Mouse (Mus musculus) intestine, embryonic 16.5 days (tissue): ENCODE data around the gene Hspb11. TPM values are rescaled to one million over a fixed set of nuclear protein-coding genes. Genes with fewer than 3 reads are reported as not detected.
A peak's percentile ranks its signal among the peaks of the same experiment; 100 is the strongest.

Experiments
- ATAC-seq: fragments of 200-750 bp; cut with Nextera tagmentation; 2 replicates; pipeline ENCODE4 v1.8.0; 2017; ENCODE audit warnings: moderate TSS enrichment, moderate library complexity
- H3K27ac ChIP-seq: fragments of 300-500 bp; sonication (generic); 2 replicates; pipeline ENCODE4 v1.5.1; 2014; ENCODE audit warnings: mild to moderate bottlenecking, low read length
- H3K27me3 ChIP-seq: fragments of 300-500 bp; sonication (generic); replicated peaks from 2 replicates; pipeline ENCODE4 v1.6.1; 2014; ENCODE audit warnings: low read length, control low read depth, mixed read lengths; ENCODE audit not compliant: control insufficient read depth, insufficient read depth
- H3K36me3 ChIP-seq: fragments of 300-500 bp; sonication (generic); 2 replicates; pipeline ENCODE4 v1.6.1; 2014; ENCODE audit warnings: low read length, control low read depth; ENCODE audit not compliant: control insufficient read depth, insufficient read depth
- H3K4me1 ChIP-seq: fragments of 300-500 bp; sonication (generic); 2 replicates; pipeline ENCODE4 v1.6.1; 2014; ENCODE audit warnings: low read length, control low read depth, mixed read lengths; ENCODE audit not compliant: control insufficient read depth, insufficient read depth
- H3K4me2 ChIP-seq: fragments of 300-500 bp; sonication (generic); 2 replicates; pipeline ENCODE4 v1.6.1; 2014; ENCODE audit warnings: low read depth, low read length, control low read depth
- H3K4me3 ChIP-seq: fragments of 300-500 bp; sonication (generic); 2 replicates; pipeline ENCODE4 v1.5.1; 2014; ENCODE audit warnings: mild to moderate bottlenecking, low read length
- H3K9ac ChIP-seq: fragments of 300-500 bp; sonication (generic); 2 replicates; pipeline ENCODE4 v1.6.1; 2014; ENCODE audit warnings: low read depth, low read length
- H3K9me3 ChIP-seq: fragments of 300-500 bp; sonication (generic); 2 replicates; pipeline ENCODE4 v1.6.1; 2016; ENCODE audit warnings: low read length, control low read depth; ENCODE audit not compliant: control insufficient read depth
- WGBS: fragments of 180-500 bp; shearing (Covaris S2); extraction: QIAGEN DNeasy Blood & Tissue Kit; methylation state at CpG from one replicate; pipeline ENCODE4 v1.1.7; 2014; 5-methylcytosine and 5-hydroxymethylcytosine counted together
- polyA plus RNA-seq: library from polyadenylated mRNA; unstranded; fragments of >200 nt; fragmentation: Nextera tagmentation; extraction: Ambion mirVana; gene quantifications from 2 replicates; pipeline ENCODE4 v1.2.1, GENCODE M21; 2015

Hspb11 gene
- polyA plus RNA-seq, 1 experiment from 2014 or later = 26.7 TPM

GRCm38 (mm10) chr4:107223225-107224204 is 29.9 kb upstream of the Hspb11 start:
- no peak overlapping the region for H3K4me3 ChIP-seq
- no peaks in the 10 kb centered on the region for H3K4me1 ChIP-seq
- no peaks in the 10 kb centered on the region for H3K9me3 ChIP-seq
- no peaks in the 10 kb centered on the region for H3K27me3 ChIP-seq
- H3K27ac ChIP-seq = no peak overlapping the region
- H3K9ac ChIP-seq = no peak overlapping the region
- 70% methylated on average over 11 of the region's 11 CpGs for WGBS
- no peaks in the 10 kb centered on the region for H3K36me3 ChIP-seq
- H3K4me2 ChIP-seq = no peak overlapping the region
- peak; percentile 38 for ATAC-seq

- Histone ChIP-seq H3K27ac (no peak overlapping the region), H3K9ac (no peak overlapping the region), H3K27me3 (no peaks in the 10 kb centered on the region), H3K4me3 (no peak overlapping the region), H3K36me3 (no peaks in the 10 kb centered on the region), H3K4me2 (no peak overlapping the region), H3K9me3 (no peaks in the 10 kb centered on the region), H3K4me1 (no peaks in the 10 kb centered on the region)
- WGBS = 93% methylated on average over 2 of the region's 2 CpGs
- no peak for ATAC-seq
Measured at GRCm38 (mm10) chr4:107226313-107226712, 27.1 kb upstream of the Hspb11 start.

DNA sequence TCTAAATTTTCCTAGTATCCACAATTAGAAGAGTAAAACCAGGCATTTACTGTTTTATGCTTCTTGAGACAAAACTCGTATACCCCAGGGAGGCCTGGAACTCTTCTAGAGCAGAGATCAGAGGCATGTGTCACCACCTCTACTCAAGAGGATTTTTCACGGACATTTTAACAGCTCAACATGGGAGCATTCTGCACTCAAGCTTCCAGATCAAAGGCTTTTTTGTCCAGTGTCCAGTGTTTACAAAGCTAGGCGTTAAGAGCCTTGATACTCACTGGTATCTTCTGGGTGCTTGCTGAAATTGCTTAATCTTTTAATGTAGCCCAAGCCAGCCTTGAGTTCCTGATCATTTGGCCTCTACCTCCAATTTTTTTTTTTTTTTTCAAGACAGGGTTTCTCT is 21.2 kb upstream of the Hspb11 start:
- peaks cover 2% of the 10 kb centered on the region for H3K36me3 ChIP-seq
- WGBS = 55% methylated on average over 3 of the region's 3 CpGs

DNA sequence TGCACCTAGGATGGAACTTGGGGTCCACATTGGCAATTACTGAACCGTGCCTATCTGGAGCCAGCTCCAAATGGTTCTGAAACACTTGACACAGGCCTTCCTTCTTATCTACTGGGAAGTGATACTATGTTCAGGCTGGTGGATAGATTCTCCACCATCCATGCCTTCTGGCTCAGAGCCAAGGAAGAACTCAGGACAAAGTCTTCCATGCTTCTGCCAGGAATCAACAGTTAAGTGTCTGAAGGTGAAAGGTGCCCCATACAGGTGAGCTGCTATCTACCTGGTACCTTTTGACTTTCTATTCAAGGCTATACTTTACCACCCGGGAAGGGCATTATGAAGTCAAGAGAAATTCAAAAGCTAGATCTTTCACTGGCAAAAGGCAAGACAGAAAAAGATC is 15.1 kb upstream of the Hspb11 start:
- H3K27me3 ChIP-seq = no peaks in the 10 kb centered on the region
- no peak overlapping the region for H3K4me2 ChIP-seq
- H3K9ac ChIP-seq = no peak overlapping the region
- no peaks in the 10 kb centered on the region for H3K4me1 ChIP-seq
- no peak overlapping the region for H3K4me3 ChIP-seq
- ATAC-seq = peak; percentile 68
- H3K36me3 ChIP-seq = no peaks in the 10 kb centered on the region; the same call in none of the 2 replicates
- WGBS = 86% methylated on average over 2 of the region's 2 CpGs
- no peak overlapping the region for H3K27ac ChIP-seq
- H3K9me3 ChIP-seq = no peaks in the 10 kb centered on the region

More for the DNA sequence above, 21.2 kb upstream of the Hspb11 start:
- H3K27ac ChIP-seq = no peak overlapping the region
- no peak for ATAC-seq
- no peaks in the 10 kb centered on the region for H3K9me3 ChIP-seq
- H3K9ac ChIP-seq = no peak overlapping the region
- no peak overlapping the region for H3K4me2 ChIP-seq
- H3K4me1 ChIP-seq = no peaks in the 10 kb centered on the region
- H3K4me3 ChIP-seq = no peak overlapping the region
- H3K27me3 ChIP-seq = no peaks in the 10 kb centered on the region

DNA sequence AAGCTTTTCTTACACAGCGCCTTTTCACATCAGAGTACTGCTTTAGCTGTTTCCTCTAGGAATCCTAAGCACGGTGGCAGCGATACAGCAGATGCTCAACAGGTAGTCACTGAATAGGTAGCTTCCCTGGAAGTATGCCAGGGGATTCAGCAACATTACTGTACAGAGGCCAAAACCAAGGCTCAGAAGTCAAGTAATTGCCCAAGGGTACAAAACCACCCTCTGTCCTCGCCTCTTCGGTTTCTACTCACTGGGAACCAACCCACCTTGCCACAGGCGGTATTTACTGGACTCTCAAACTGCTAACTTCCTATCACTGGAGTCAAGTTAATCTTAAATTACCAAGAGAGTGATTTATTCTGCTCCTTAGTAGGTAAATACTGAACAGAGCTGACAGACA is 13.2 kb upstream of the Hspb11 start:
- no peaks in the 10 kb centered on the region for H3K27me3 ChIP-seq
- 96% methylated on average over 6 of the region's 6 CpGs for WGBS
- peaks cover under 1% of the 10 kb centered on the region; the same call in 1 of the 2 replicates for H3K4me1 ChIP-seq
- H3K9me3 ChIP-seq = no peaks in the 10 kb centered on the region
- H3K4me2 ChIP-seq = no peak overlapping the region
- no peaks in the 10 kb centered on the region for H3K36me3 ChIP-seq
- H3K9ac ChIP-seq = no peak overlapping the region
- H3K27ac ChIP-seq = no peak overlapping the region
- ATAC-seq = no peak
- no peak overlapping the region for H3K4me3 ChIP-seq

GRCm38 (mm10) chr4:107243365-107244333 is 9.7 kb upstream of the Hspb11 start:
- Histone ChIP-seq H3K4me2 (no peak overlapping the region), H3K27me3 (no peaks in the 10 kb centered on the region), H3K36me3 (no peaks in the 10 kb centered on the region), H3K4me3 (no peak overlapping the region), H3K9ac (no peak overlapping the region), H3K27ac (no peak overlapping the region), H3K9me3 (no peaks in the 10 kb centered on the region), H3K4me1 (peaks cover 16% of the 10 kb centered on the region)
- no peak for ATAC-seq
- WGBS = 67% methylated on average over 6 of the region's 6 CpGs

DNA sequence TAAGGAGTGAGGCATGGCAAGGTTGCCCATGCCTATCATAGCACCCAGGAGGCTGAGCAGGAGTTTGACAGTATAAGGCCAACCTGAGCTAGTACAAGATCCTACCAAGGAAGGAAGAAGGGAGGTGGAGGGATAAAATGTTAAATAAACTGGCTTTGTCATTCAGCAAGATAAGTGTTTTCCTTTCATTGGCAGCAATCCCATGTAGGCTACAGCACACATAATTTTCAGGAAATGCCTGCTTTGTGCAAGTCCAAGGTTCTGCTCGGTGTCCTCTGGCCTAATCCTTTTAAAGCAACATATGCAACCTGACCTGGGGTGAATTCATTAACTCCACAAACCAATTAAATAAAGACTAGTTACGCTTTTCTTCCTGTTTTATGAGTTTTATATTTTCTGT is 8.0 kb upstream of the Hspb11 start:
- ATAC-seq = no peak; the same call in 1 of the 2 replicates
- Histone ChIP-seq H3K36me3 (no peaks in the 10 kb centered on the region), H3K4me1 (peaks cover 27% of the 10 kb centered on the region), H3K9me3 (no peaks in the 10 kb centered on the region), H3K9ac (no peak overlapping the region), H3K27me3 (no peaks in the 10 kb centered on the region), H3K4me2 (no peak overlapping the region), H3K27ac (peak overlapping the region; percentile 26; the same call in 1 of the 2 replicates), H3K4me3 (no peak overlapping the region)
- WGBS = 59% methylated on average over 2 of the region's 2 CpGs

GRCm38 (mm10) chr4:107246040-107246439 is 7.4 kb upstream of the Hspb11 start:
- H3K27ac ChIP-seq = no peak overlapping the region
- 42% methylated on average over 1 of the region's 1 CpGs for WGBS
- H3K4me3 ChIP-seq = no peak overlapping the region
- no peaks in the 10 kb centered on the region for H3K27me3 ChIP-seq
- H3K9me3 ChIP-seq = no peaks in the 10 kb centered on the region
- H3K9ac ChIP-seq = no peak overlapping the region
- no peak for ATAC-seq
- H3K36me3 ChIP-seq = no peaks in the 10 kb centered on the region
- H3K4me2 ChIP-seq = no peak overlapping the region
- H3K4me1 ChIP-seq = peaks cover 29% of the 10 kb centered on the region

- no peak overlapping the region for H3K4me2 ChIP-seq
- no peak overlapping the region for H3K4me3 ChIP-seq
- H3K36me3 ChIP-seq = no peaks in the 10 kb centered on the region
- H3K27me3 ChIP-seq = no peaks in the 10 kb centered on the region
- no peaks in the 10 kb centered on the region for H3K9me3 ChIP-seq
- 73% methylated on average over 9 of the region's 9 CpGs for WGBS
- H3K27ac ChIP-seq = no peak overlapping the region
- H3K9ac ChIP-seq = no peak overlapping the region
- ATAC-seq = no peak
- peaks cover 33% of the 10 kb centered on the region for H3K4me1 ChIP-seq
Measured at GRCm38 (mm10) chr4:107247110-107247509, 6.3 kb upstream of the Hspb11 start.
